Mouse (Mus musculus) ES-E14 (cell line): ENCODE data around the gene Mtif2.

ENCODE experiments used
- CHD2 ChIP-seq: IDR thresholded peaks from 2 replicates; pipeline ENCODE4 v1.6.1; 2014; ENCODE audit warnings: mild to moderate bottlenecking, low read depth, low read length, inconsistent platforms
- HCFC1 ChIP-seq: IDR thresholded peaks from 2 replicates; pipeline ENCODE4 v1.6.1; 2012; ENCODE audit warnings: low read length, inconsistent platforms, borderline replicate concordance; ENCODE audit not compliant: insufficient read depth
- MAFK ChIP-seq: IDR thresholded peaks from 2 replicates; pipeline ENCODE4 v1.6.1; 2014; ENCODE audit warnings: mild to moderate bottlenecking, low read depth, low read length, inconsistent platforms; ENCODE audit not compliant: insufficient read depth
- ZC3H11A ChIP-seq: IDR thresholded peaks from 2 replicates; pipeline ENCODE4 v1.6.1; 2012; ENCODE audit warnings: low read depth, mild to moderate bottlenecking, inconsistent platforms, low read length, borderline replicate concordance
- ZNF384 ChIP-seq: IDR thresholded peaks from 2 replicates; pipeline ENCODE4 v1.6.1; 2012; ENCODE audit warnings: low read depth, low read length, inconsistent platforms

- TF ChIP-seq CHD2 = peak; percentile 29; the same call in 1 of the 2 replicates
- TF ChIP-seq MAFK = no peak
- TF ChIP-seq HCFC1 = no peak
- no peak for TF ChIP-seq ZNF384
- no peak for TF ChIP-seq ZC3H11A
Measured at GRCm38 (mm10) chr11:29544225-29544945, 18.2 kb downstream of the Mtif2 start.
